Mouse (Mus musculus): ENCODE measurements around the gene P2rx7.

GRCm38 (mm10) chr5:122693431-122694207, 49.9 kb downstream of the P2rx7 start:
- TF ChIP-seq CTCF (IDR thresholded peaks at IDR 0.05; ENCODE audit: insufficient read depth, low read length) (no peak), POLR2A (IDR thresholded peaks at IDR 0.05; ENCODE audit: borderline replicate concordance, extremely low read depth, low read depth, low read length) (no peak)
